ENCODE assay signal across 7 mouse cellular contexts in the genomic region with DNA sequence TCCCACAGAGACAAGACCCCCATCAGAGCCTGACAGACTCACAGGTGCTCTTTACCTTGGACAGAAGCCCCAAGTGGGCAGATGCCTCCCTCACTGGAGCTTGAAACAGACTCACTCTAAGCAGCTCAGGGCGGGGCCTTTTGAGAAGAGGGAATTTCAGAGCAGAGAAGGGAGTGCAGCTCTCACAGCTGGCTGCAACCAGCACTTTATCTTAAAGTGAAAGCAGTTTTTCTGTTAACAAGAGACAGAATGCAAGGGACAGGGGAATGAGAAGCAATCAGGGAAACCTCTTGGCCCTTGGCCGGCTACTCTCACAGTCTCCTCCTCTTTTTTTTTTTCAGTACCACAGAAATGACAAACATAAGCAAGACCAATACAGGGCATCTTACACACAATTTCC. TPM values are rescaled to one million over a fixed set of nuclear protein-coding genes. Genes with fewer than 3 reads are reported as not detected.
DNase-seq lines count a peak whose midpoint lies in the region; ATAC-seq lines count a peak whose summit lies in the region.

No protein-coding gene starts in this region.

- H3K4me3 ChIP-seq in hindbrain, embryonic 16.5 days (ENCODE audit: low read length): no peak overlapping the region

- H3K36me3 ChIP-seq in hindbrain, embryonic 16.5 days (ENCODE audit: control insufficient read depth, insufficient read depth, low read length): no peaks in the 10 kb centered on the region

- DNase-seq in CD4-positive, CD25-positive, alpha-beta regulatory T cell, adult 2 months (ENCODE audit: low read depth, low spot score): peak; percentile 49
- peak; percentile 78 for DNase-seq in adipocyte (ENCODE audit: low spot score)
- peak; percentile 22 for DNase-seq in heart, postnatal 4 days
- peak; percentile 29 to 36 for DNase-seq in lung, postnatal 4 days
- DNase-seq in frontal cortex, postnatal 25 days (ENCODE audit: low spot score in 2 of 2): no peak
- no peak for DNase-seq in left cerebral cortex, adult 9 months (ENCODE audit: low spot score in 2 of 2)

- no peak overlapping the region for H3K27ac ChIP-seq in hindbrain, embryonic 16.5 days (ENCODE audit: low read depth, low read length)

- no peak overlapping the region for H3K9ac ChIP-seq in hindbrain, embryonic 16.5 days (ENCODE audit: low read depth, low read length)

- H3K4me2 ChIP-seq in hindbrain, embryonic 16.5 days (ENCODE audit: low read length): no peak overlapping the region

- H3K4me1 ChIP-seq in hindbrain, embryonic 16.5 days (ENCODE audit: control insufficient read depth, insufficient read depth, low read depth, low read length): no peaks in the 10 kb centered on the region

- H3K27me3 ChIP-seq in hindbrain, embryonic 16.5 days (replicated peaks; ENCODE audit: control insufficient read depth, insufficient read depth, low read length): no peaks in the 10 kb centered on the region

- ATAC-seq in hindbrain, embryonic 16.5 days: no peak

- H3K9me3 ChIP-seq in hindbrain, embryonic 16.5 days (ENCODE audit: control insufficient read depth, low read length): no peaks in the 10 kb centered on the region

- 31% methylated on average over 2 of the region's 2 CpGs for WGBS in hindbrain, embryonic 16.5 days

RNA-seq across cellular contexts. Expression of a gene that starts 56.2 kb away (rescaled TPM):
- 1 to 10 TPM; 5.2 TPM for total RNA-seq in heart, postnatal 4 days (2021)
- 115 and 127 TPM in 2 replicates for polyA plus RNA-seq in hindbrain, embryonic 16.5 days (2015; fragmentation: Nextera tagmentation; extraction: Ambion mirVana)

Comparison
In these comparisons a context has a peak if more than half of its experiments do, and no peak if none do; other contexts are left out.
1. DNase-seq: peak in CD4-positive, CD25-positive, alpha-beta regulatory T cell, adult 2 months (single experiment), adipocyte (single experiment), heart, postnatal 4 days (single experiment) and lung, postnatal 4 days (2 of 2); none in frontal cortex, postnatal 25 days (0 of 2) and left cerebral cortex, adult 9 months (0 of 2).